Mouse (Mus musculus) c-Kit-positive CD71-positive TER-119-positive erythroid progenitor cells, embryonic 14.5 days (primary cell): ENCODE measurements around the gene Kantr.
"Not testable (repeated sequence)": the region's sequence is repeated elsewhere in the genome, so short reads cannot be mapped to it uniquely, and the experiment has no call there.

Experiments used
- DNase-seq: peaks from one replicate; pipeline ENCODE4 v3.0.0-alpha.2; 2013; ENCODE audit warnings: low spot score

The Kantr gene

DNA sequence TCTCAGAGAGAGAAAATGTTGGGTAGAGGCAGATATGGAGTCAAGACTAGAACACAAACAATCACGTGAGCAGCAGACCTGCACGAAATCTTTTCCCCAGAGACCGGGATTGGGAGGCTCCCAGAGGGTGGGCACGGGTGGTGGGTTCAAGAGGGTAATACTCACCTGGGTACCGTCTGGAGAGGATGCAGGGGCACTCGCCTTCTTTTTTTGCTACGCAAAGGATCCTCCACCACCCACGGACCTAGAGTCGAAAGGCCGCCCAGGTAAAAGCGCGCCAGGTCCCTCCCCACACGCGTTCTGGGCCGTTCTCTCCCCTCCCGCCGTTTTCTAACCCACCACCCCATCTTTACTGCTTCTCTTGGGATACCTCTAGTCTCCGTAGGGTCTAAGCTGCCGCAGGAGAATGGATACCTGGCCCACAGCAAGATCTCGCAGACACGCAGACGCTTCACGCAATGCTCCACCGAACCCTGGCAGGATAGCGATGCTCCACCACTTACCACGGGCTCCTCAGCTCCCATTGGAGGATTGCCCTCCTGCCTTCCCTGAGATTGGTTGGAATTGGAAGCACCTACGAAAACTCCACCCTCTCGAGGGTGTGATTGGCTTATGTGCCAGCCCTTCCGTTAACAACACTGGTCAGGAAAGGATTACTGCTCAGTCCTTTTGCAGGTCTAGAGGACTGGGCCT is at the start of gene Kantr:
Gene Kantr, minus strand, starts transcription at position 500 of the 693 bp plus-strand sequence.
- peak; percentile 81 for DNase-seq

DNA sequence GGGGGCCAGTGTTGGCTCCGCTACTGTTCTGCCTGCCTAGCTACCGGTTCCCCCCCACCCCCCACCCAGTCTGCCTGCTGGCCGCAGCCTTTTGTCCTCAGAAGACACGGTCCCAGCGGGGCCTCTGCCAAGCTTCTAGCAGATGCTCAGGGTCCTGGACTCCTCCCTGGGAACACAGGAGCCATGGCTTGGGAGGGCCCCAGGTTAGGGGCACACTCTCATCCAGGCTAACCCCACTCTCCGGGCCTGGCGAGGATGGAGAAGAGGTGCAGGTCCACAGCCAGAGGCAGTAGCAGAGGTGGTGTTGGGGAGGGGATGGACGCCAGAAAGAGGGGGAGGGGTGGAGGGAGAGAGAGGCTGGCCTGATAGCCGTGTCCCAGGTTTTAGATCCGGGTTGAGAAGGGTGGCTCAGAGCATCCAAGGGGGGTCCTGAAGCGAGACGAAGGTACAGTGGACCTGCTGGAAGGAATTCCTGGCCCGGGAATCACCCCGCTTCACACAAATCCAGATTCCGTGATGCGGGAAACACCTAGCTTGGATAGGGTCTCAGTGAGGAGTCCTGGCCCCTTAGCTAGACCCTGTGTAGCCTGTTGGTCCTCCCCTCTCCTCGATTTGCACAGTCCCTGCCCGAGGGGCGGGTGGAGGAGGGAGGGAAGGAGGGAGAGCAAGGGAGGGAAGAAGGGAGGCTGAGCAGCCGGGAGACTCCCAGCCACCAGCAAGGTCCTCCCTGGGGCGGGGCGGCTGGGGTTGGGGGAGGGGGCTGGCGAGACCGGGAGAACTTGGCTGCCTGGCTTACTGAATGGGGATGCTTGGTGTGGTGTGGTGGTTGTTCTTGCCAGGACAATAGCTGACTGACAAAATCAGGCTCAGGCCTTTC is 41.3 kb upstream of the Kantr start, which contains the start of gene Gpr173:
Gene Gpr173, minus strand, starts transcription at position 308 of the 877 bp plus-strand sequence.
- DNase-seq: no peak

DNA sequence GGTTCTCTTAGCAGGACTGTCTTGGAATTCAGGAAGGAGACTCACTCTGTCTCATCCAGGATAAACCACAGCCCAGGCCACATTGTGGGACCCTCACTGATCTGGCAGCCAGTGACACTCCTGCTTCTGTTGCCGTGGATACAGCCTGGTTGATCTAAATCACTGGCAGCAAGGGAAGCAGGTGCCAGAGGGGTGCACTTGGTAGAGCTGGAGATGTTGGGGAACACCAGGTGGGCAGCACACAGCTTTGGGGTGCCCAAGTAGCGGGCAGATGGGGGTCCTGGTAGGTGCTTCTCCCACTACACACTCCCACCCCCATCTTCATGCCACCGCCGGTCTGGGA is 40.7 kb upstream of the Kantr start:
- no peak for DNase-seq

DNA sequence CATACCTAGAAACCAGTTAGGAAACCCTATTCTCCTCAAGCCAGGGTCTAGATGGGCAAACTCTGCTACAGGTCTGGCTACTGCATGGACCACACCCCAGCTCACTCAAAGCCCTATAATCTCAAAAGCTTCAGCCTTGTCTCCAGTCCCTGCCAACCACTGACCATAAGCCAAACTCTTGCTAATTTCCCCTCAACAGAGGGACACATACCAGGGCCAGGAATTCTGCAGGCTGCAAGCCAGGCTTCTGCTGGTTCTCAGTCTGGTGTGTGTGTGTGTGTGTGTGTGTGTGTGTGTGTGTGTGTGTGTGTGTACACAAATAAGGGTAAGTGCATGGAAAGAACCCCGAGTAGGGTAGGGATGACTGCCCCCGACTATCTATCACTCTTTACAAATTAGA is 39.1 kb upstream of the Kantr start:
- no peak for DNase-seq

DNA sequence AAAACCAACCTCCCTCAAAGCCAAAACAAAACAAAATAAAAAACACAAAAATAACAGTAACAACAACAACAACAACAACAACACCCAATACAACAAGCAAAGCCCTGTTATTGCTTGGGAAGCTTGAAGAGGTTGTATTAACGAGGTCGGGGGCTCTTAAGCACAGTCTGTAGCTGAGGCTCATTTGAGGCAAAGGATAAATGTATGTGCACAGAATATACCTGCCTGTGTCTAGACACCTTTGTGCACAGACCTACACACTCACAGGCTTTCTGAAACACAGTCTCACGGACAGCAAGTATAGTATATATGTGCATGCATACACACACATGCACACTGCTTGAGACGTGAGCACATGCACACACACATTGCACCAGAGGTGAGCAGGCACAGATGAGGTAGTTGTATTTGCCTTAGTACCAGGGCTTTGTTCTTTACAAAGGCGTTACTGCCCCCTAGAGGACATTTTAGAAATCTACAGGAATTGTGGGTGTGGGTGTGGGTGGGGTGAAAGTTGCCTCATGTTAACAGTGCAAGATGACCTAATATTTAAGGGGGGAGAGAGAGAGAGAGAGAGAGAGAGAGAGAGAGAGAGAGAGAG is 25.4 kb upstream of the Kantr start:
- DNase-seq: peak; percentile 61

DNA sequence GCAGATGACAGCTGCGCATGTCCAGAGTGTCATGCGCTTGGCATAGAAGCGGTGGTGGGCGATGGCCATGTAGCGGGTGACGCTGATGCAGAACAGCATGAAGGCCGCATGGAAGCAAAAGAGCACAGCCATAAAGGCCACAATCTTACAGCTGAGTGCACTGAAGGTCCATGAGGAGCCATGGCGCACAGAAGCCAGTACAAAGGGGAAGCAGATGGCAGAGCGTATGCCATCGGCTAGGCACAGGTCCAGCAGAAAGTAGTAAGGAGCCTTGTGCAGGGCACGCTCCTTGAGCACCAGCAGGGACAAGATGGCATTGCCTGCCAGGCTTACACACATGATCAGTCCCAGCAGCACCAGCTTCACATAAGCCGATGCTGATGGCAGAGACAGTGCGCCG is 19.7 kb upstream of the Kantr start:
- DNase-seq: no peak

DNA sequence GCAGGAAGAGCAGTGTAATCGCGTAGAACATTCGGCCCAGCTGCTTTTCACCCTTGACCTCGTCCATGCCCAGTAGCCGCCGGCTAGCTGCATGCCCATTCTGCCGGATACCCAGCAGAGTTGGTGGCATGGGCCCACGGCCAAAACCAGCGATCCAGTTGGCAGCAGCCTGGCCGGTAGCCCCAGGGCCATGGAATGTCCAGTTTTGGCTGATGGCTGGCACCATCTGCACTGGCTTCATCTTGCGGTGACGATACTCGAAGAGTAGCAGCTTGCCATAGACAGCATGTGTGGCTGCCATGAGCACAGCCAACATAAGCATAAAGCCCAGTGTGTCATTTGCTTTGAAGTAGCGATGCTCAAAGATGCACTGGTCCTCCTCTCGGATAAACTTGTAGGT is 19.3 kb upstream of the Kantr start:
- DNase-seq: no peak

DNA sequence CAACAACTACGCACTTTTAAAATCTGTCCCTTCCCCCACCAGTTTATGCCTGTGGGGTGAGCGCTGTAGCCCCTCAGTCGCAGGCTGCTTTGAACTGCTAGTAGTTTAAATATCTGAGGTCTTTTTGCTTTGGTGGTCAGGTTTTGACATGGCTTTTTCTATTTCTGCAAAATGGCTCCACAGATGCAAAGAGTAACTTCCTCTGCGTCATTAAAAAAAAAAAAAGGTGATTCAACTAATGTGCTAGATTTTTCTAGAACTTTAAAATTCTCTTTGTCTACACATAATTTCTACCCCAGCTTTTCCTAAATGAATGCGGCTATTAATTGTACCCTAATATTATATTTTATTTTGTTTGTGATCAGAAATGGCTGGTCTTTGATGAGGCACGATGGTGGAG is 15.6 kb upstream of the Kantr start:
- DNase-seq: no peak

DNA sequence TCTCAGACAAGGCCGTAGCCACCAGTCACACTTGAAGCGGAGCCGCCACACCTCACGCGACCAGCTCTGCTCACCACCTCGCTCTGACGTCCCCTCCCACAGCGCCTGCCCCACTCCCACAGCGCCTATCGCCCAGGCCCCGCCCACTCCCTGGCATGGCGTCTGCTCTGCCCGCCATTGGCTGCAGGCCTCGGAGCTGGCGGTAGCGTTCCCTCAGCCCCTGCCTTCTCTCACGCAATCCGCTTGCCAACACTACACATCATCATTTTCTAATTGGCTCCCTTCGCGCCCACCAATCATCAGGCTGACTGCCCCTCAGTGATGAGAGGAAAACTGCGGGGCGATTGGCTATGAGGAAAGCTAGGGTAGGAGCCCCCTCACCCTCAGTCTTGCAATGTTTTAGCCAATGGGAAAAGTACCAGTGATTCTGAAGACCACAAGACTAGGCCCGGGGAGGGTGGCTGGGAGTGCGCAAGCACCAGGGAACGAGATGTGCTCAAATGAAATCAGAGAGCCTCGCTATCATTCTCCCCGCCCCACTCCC is 15.1 kb upstream of the Kantr start, which contains the start of gene Tspyl2:
Gene Tspyl2, minus strand, starts transcription at position 68 of the 544 bp plus-strand sequence.
- peak; percentile 72 for DNase-seq

DNA sequence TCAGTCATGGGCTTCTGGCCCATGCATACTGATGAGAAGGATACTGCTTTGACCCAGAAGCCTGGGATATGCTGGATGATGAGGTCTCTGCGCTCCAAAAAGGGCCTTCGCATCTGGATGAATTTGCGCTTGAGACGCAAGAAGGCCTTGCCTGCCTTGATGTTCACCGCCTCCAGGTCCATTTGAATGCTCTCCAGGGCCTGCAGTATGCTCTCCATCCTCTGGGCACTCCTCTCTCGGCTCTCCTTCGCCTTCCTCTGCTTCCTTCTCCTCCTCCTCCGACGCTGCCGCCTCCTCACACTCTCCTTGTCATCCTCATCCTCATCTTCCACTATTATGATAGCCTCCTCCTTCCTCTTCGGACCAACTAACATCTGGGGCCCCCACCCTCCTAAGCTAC is 14.2 kb upstream of the Kantr start:
- no peak for DNase-seq

DNA sequence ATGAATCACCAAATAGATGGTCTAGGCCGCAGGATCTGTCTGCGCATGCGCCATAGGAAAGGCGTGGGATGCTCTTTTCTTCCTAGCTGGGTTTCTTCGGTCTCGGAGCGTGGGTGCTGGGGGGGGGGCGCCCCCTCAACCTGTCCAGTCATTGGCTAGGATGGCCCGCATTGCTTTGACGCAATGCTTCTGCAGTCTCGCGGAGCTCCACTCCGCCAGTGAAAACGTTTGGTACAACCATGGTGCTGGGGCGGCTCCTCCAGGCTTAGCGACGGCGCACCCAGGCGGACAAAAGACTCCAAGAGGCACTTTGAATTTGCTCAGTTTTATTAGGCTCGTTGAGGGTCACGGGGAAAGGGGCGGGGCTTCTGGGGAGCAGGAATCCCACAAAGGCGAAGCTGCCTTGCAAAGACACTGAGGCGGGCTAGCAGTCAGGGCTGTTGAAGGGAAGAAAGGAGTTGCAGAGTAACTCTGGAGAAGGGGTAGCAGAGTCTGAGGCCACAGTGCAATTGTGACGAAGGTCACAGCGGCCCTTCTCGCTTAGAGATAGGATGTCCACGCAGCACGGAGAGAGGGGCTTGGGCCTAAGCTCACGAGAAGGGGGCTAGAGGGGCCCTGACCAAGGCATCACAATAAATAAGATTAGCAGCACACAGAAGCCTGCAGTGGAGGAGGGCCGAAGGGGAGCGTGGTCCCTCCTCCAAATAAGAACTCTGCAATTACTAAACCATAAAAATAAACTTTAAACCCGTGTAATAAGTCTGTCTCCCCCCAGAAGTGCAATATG is 9.4 kb upstream of the Kantr start:
- peak; percentile 71 for DNase-seq

DNA sequence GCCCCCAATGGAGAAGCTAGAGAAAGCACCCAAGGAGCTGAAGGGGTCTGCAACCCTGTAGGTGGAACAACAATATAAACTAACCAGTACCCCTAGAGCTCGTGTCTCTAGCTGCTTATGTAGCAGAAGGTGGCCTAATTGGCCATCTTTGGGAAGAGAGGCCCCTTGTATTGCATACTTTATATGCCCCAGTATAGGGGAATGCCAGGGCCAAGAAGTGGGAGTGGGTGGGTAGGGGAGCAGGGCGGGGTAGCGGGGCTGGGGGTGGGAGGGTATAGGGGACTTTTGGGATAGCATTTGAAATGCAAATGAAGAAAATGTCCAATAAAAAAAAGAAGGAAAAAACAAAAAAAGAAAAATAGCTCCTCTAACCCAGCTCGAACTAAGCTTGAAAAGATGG is 8.8 kb upstream of the Kantr start:
- DNase-seq: not testable (repeated sequence)

DNA sequence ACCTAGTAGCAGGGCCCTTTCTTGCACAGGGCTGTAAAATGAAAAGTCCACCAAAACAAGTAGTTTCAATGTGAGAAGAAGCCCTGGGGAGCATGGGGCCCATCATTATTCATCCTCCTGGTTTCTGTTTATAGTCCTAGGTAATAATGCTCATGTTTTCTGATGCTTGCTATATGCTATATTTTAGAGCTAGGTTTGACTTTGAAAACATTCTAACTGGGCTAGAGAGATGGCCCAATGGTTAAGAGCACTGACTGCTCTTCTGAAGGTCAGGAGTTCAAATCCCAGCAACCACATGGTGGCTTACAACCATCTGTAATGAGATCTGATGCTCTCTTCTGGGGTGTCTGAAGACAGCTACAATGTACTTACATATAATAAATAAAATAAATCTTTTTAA is 2.1 kb upstream of the Kantr start:
- DNase-seq: not testable (repeated sequence)

DNA sequence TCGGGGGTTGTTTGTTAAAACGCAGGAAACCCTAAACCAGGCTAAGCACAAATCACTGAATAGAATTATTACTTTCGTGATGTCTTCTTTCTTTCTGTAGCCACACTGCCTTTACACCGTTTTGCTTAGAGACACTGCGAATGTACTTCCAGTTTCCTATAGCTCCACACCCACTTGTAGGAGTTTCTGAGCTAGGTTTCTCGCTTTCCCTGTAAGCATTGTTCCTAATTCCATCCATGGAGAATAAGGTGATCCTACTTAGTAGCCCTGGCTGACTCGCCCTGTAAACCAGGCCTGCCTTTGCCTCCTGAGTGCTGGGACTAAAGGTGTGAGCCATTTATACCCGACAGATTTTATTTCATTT is 376 bp upstream of the Kantr start:
- no peak for DNase-seq

DNA sequence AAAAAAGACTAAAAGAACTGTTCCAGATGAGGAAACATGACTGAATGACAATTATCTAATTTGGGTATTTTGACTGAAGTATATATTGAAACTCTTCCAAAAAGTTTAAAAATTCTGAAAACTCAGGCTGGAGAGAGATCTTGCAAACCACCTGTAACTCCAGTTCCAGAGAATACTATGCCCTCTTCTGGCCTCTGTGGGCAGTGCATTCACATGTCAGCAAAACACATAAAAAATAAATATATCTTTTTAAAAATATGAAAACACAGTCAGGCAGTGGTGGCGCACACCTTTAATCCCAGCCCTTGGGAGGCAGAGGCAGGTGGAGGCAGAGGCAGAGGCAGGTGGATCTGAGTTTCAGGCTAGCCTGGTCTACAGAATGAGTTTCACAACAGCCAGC is 3.7 kb downstream of the Kantr start:
- DNase-seq: no peak

DNA sequence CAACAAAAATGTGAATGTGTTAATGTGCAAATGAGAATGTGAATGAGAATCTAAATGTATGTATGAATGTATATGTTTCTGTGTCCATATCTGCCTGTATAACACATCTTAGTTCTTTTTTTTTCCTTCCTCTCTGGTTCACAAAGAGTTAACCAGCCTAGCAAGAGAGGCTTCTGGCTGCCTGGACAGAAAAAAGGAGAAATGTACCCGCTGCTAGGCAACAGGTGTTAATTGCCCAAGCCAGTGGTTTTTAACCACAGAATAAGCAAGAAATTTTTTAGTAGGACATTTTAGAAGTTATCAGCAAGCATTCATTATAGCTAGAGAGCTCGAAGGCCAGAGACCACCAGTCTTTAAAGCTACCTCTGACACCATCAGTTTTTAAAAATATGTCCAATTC is 4.5 kb downstream of the Kantr start:
- DNase-seq: no peak

DNA sequence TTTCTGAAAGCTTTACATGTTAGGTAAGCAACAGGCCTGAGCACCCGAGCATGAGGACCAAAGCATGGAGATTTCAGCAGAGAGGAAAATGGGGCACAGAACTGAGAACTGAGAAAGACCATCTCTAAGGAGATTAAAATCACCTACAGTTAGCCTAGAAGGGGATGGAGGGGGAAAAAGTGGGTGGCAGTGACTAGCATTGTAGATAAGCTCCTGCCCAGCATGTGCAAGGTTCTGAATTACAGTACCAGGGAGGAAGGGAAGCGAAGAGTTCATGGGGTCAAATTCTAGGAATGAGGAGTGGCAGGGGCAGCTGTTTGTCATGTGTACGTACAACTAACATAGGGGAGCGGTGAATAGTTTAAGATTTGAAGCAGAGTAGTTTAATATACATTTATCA is 6.8 kb downstream of the Kantr start:
- DNase-seq: no peak

DNA sequence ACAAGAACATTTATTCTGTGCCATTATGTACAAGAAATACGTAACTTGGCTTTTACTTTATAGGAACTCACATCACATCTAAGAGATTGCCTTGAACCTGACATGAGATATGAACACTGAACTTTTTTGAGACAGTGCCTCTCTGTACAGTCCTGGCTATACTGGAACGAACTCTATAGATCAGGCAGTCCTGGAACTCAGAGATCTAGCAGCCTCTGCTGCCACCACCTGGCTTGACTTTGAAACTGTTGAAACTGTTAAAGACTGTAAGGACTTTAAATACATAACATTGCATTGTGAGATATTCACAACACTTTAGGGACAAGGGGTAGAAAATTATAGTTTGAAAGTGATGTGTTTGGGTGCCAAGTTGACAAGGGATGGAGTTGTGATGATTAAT is 19.4 kb downstream of the Kantr start:
- peak; percentile 70 for DNase-seq

DNA sequence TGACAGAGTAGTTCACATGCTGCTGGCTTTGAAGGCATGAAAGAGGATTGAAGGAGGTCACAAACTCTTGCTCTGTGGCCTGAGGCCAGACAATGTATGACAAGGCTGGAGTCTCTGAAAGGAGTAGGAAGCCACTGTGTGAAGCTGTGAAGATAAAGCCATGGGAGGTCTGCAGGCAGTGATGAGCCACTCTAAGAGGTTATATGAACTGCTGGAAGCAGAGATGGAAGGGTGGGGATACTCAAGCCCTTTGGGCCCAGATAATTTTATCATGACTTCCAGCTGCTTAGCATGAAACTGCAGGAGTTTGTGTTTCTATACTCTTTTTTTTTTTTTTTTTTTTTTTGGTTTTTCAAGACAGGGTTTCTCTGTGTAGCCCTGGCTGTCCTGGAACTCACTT is 19.9 kb downstream of the Kantr start:
- DNase-seq: peak; percentile 80

DNA sequence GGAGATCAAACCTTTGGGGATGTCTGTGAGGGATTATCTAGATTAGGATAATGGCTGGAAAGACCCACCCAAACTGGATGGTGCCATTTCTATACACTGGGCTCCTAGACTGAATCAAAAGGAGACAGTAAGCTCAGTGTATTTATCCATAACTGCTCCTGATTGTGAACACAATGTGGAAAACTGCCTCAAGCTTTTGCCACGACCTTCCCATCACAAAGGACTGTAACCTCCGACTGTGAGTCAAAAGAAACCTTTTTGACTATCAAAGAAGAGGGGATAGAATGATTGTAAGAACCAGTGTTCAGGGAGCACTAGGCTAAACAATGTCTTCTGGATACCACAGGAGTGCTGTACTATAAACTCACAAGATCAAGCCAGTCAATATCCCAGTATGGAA is 21.1 kb downstream of the Kantr start:
- no peak for DNase-seq

DNA sequence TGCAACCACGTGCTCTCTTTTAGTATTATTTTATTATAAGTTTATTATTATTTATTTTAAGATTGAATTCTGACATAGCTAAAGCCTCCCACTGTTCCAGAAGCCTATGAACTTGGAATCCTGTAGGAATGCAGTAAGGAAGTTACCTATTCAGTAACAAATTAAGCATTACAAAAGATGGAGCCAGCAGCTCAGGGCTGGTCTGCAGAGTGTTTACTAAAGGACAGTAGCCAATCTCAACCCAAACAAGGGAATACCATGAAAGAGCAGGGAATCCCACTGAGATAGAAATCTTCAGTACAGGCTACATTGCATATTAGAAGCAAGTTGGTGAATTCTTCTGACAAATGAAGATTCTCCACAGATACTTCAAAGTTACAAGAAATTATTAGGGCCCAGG is 40.3 kb downstream of the Kantr start:
- DNase-seq: not testable (repeated sequence)

DNA sequence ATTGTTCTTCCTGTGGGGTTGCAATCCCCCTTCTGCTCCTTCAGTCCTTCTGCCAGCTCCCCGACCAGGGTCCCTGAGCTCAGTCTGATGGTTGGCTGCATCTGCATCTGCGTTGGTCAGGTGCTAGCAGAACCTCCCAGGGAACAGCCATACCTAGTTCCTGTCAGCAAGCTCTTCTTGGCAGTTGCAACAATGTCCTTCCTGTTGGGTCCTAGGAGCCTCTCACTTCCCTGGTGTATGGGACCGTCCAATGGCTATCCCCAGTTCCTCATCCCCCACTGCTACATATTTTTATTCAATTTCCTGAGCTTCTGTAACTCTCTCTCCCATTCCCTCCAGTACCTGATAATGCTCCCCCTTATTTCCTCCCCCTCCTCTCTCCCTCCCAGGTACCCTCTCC is 42.5 kb downstream of the Kantr start:
- DNase-seq: no peak
